Mouse (Mus musculus): ENCODE measurements at regions not wholly inside any gene's neighbourhood (a gene's known extent, or its start where the extent isn't known, plus 50 kb on each side); places are given as distances from the start of the nearest gene placed in this dataset.

DNA sequence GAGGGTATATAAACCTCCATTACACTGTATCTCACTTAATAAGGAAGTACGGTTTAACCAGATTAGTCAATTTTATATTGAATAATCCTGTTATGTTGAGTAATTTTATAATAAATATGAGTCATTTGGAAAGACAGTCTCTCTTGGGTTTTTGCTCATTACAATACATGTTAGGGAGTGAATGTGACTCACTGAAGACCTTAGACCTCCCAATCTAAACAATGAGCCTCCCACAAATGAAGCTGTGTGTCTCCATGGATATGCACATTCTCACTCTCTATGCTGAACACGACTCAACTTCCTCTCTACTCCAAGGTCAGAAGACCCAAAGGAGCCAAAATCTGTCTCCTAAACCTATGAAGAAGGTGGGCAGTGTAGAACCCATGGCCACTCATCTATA, 235.7 kb upstream of the Il12b start:
- Histone ChIP-seq H3K4me3 (no peak overlapping the region), H3K9me3 (no peaks in the 10 kb centered on the region), H3K4me1 (no peaks in the 10 kb centered on the region), H3K36me3 (no peaks in the 10 kb centered on the region), H3K9ac (no peak overlapping the region), H3K27ac (no peak overlapping the region), H3K27me3 (replicated peaks) (no peaks in the 10 kb centered on the region), H3K4me2 (replicated peaks) (no peak overlapping the region)
- WGBS, result 66% methylated on average over 2 of the region's 2 CpGs
- no peak for ATAC-seq (ENCODE audit: low FRiP score, low read depth)

DNA sequence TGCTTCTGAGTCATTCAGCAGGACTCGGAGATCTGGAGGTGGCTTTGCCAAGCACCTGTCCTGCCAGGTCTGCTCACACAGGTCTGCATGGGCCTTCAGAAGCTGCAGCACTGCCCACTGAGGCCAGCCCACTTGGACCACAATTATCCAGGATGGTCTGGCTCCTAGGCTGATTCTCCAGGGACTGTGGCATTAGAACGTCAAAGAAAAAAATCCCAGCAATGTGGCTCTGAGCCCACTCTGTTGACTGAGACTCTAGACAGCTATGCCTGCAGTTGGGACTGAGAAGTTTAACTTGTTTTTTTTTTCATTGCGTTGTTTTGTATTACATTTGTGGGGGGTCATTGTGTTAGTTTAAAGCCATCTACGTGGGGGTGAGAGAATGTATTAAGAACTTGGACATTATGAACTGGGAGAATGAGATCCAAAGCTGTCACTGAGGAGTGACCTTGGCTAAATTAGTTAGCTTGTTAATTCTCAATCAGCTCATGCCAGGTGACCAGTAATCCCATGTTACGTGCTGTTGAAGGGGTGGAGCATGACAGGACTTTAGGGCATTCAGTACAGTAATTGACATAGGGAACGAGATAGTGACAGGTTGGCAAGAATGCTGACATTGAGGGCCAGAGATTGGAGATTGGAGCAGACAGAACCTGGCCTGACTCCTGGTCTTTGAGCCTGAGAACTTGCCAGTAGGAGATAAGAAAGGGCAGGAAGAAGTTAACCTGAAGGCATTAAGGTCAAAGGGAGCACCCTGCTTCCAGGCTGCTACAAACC, 232.0 kb upstream of the Il12b start:
- Histone ChIP-seq H3K4me2 (replicated peaks) (no peak overlapping the region), H3K9ac (no peak overlapping the region), H3K9me3 (no peaks in the 10 kb centered on the region), H3K36me3 (no peaks in the 10 kb centered on the region), H3K27me3 (replicated peaks) (no peaks in the 10 kb centered on the region), H3K27ac (no peak overlapping the region), H3K4me1 (no peaks in the 10 kb centered on the region), H3K4me3 (no peak overlapping the region)
- 86% methylated on average over 6 of the region's 6 CpGs for WGBS
- ATAC-seq (ENCODE audit: low FRiP score, low read depth), result no peak

DNA sequence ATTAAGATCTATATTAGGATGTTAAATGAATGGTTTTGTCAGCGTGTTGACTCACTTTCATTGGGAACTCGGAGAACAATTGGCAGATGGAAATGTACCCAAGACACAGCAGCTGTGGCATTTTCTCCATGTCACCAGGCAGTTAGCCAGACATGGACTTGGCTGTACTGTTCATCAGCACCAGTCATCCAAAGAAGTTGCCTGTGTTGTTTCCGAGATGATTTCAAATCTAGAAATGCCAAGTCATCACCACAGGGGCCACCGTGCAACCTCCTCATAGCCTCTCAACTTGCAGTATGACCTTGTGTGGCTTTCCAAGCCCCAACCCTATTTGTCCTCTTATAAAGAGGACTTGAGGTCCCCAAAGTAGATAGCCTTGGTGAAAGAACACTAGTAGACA, 227.4 kb upstream of the Il12b start:
- no peaks in the 10 kb centered on the region for H3K9me3 ChIP-seq
- no peak overlapping the region for H3K4me2 ChIP-seq (replicated peaks)
- no peaks in the 10 kb centered on the region for H3K4me1 ChIP-seq
- H3K4me3 ChIP-seq, result no peak overlapping the region
- H3K36me3 ChIP-seq, result no peaks in the 10 kb centered on the region
- H3K27ac ChIP-seq, result no peak overlapping the region
- no peaks in the 10 kb centered on the region for H3K27me3 ChIP-seq (replicated peaks)
- 86% methylated on average over 4 of the region's 4 CpGs for WGBS
- no peak overlapping the region for H3K9ac ChIP-seq
- no peak for ATAC-seq (ENCODE audit: low FRiP score, low read depth)

DNA sequence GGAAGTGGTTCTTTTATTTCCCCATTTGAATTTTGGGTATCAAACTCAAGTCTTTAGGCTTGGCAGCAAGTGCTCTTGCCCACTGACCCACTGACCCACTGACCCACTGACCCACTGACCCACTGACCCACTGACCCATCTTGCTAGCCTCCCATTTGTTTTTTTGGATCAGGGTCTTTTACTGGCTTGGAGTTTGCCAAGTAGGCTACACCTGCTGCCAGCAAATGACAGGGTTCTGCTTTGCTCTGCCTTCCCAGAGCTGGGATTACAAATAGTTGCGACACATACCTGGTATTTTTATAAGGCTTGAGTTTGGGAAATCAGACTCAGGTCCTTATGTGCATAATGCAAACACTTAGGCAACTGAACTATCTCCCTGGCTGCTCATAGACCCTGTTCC, 226.7 kb upstream of the Il12b start:
- Histone ChIP-seq H3K4me1 (no peaks in the 10 kb centered on the region), H3K9me3 (no peaks in the 10 kb centered on the region), H3K4me3 (no peak overlapping the region), H3K27ac (no peak overlapping the region), H3K36me3 (no peaks in the 10 kb centered on the region), H3K9ac (no peak overlapping the region), H3K4me2 (replicated peaks) (no peak overlapping the region), H3K27me3 (replicated peaks) (no peaks in the 10 kb centered on the region)
- WGBS, result 93% methylated on average over 1 of the region's 1 CpGs
- ATAC-seq (ENCODE audit: low FRiP score, low read depth), result no peak

DNA sequence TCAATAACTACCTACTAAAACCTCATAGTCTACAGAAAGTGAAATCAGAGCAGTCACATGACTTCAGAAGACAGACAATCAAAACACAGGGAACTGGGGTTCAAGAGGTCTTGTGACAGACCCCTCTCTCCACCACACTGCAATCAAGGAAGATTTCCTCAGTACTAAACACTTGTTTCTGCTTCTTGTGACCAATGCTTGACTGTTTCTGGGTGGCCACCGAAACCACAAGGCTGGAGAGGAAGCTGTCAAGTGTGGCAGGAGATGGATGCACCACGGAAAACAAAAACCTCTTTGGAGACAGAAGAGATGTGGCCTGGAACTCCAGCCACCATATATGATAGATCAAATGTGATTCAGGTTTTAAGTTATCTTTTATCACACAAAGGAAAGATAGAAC, 225.3 kb upstream of the Il12b start:
- Histone ChIP-seq H3K27me3 (replicated peaks) (no peaks in the 10 kb centered on the region), H3K27ac (no peak overlapping the region), H3K4me1 (no peaks in the 10 kb centered on the region), H3K4me3 (no peak overlapping the region), H3K4me2 (replicated peaks) (no peak overlapping the region), H3K36me3 (no peaks in the 10 kb centered on the region), H3K9ac (no peak overlapping the region), H3K9me3 (no peaks in the 10 kb centered on the region)
- ATAC-seq (ENCODE audit: low FRiP score, low read depth), result no peak
- 85% methylated on average over 2 of the region's 2 CpGs for WGBS

DNA sequence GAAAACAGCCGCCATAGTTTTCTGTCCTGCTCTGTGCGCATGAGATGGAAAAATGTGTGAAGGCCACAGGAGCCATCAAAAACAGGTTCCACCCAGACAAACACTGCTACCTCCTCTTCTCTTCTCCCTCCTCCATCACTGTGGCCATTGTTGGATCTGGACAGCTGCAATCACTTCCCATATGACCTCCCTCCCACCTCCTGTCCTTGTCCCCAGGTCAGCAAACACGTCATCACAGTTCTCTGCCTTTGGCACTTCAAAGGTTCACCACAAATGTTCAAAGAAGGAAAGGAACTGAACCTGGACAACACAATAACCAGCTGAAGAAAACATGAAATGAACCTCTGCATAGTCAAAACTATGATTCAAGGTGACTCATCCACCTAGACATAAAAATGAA, 220.2 kb upstream of the Il12b start:
- Histone ChIP-seq H3K36me3 (no peaks in the 10 kb centered on the region), H3K4me2 (replicated peaks) (no peak overlapping the region), H3K9ac (no peak overlapping the region), H3K4me3 (no peak overlapping the region), H3K9me3 (no peaks in the 10 kb centered on the region), H3K4me1 (no peaks in the 10 kb centered on the region), H3K27ac (no peak overlapping the region), H3K27me3 (replicated peaks) (no peaks in the 10 kb centered on the region)
- 80% methylated on average over 3 of the region's 3 CpGs for WGBS
- no peak for ATAC-seq (ENCODE audit: low FRiP score, low read depth)

DNA sequence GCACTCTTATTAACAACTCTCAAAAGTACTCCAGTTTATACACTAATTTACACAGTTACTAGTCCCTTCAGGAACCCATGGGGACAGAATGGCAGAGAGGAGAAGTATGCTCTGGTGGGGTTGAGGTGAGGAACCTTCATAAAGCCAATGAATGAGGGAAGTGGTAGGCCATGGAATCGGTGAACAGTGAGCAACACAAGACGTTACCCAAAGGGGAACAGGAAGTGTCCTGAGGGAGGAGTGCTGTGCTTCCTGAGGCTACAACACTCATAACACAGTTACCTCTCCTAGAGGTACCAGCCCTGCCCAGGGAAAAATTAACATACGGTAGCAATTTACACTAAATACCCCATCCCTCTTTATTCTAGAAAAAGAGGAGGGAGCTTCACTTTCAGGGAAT, 216.0 kb upstream of the Il12b start:
- Histone ChIP-seq H3K36me3 (no peaks in the 10 kb centered on the region), H3K4me1 (no peaks in the 10 kb centered on the region), H3K4me2 (replicated peaks) (no peak overlapping the region), H3K9me3 (no peaks in the 10 kb centered on the region), H3K4me3 (no peak overlapping the region), H3K27me3 (replicated peaks) (no peaks in the 10 kb centered on the region), H3K27ac (no peak overlapping the region), H3K9ac (no peak overlapping the region)
- no peak for ATAC-seq (ENCODE audit: low FRiP score, low read depth)
- 85% methylated on average over 3 of the region's 3 CpGs for WGBS

DNA sequence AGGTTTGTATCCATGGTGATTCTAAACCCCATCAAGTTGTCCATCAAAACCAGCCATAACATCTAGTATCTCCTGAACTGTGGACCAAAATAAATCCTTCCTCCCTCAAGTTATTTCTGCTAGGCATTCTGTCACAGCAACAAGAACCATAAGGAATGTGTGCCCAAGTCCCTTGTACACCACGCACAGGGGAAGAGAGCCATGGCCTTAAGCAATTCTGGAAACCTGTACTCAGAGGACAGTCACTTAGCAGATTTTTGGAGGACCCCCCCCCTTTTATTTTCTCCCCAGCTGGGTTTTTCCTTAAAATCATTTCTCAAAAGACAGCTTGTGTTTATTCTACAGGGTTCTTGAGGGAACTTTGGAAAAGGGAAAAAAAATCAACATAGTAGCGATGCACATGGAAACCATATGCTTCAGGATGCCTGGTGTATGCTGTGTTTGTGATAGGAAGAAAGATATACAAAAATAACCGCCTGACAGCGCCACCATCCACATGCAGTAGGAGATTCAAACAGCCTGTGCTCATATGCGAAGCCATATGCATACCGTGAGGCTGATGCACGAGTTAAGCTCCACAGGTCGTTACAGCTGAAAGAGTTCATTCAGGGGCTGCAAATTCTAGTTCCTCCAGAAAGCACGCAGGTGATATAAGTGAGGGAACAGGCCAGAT, 214.5 kb upstream of the Il12b start:
- H3K9ac ChIP-seq, result no peak overlapping the region
- no peak overlapping the region for H3K27ac ChIP-seq
- H3K4me1 ChIP-seq, result no peaks in the 10 kb centered on the region
- H3K9me3 ChIP-seq, result no peaks in the 10 kb centered on the region
- no peak for ATAC-seq (ENCODE audit: low FRiP score, low read depth)
- WGBS, result 84% methylated on average over 9 of the region's 9 CpGs
- no peaks in the 10 kb centered on the region for H3K36me3 ChIP-seq
- H3K4me2 ChIP-seq (replicated peaks), result no peak overlapping the region
- H3K27me3 ChIP-seq (replicated peaks), result no peaks in the 10 kb centered on the region
- no peak overlapping the region for H3K4me3 ChIP-seq

DNA sequence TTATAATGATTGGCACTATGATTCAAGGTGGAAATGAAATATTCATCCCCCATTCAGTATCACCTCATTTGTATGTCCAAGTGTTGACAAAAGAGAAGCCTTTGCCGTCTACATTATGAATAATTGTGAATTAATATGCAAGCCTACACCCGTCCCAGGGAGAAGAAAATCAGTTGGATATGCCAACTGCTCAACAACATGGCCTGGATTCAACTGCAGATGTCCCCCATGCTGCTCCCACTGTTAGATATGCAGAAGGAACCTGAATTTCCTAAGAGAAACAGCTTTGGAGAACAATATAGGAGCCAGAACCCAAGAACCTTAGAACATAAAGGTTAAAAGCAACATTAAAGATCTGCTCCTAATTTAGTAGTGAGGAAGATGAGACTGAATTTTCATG, 211.7 kb upstream of the Il12b start:
- ATAC-seq (ENCODE audit: low FRiP score, low read depth), result no peak
- Histone ChIP-seq H3K9me3 (no peaks in the 10 kb centered on the region), H3K4me2 (replicated peaks) (no peak overlapping the region), H3K4me3 (no peak overlapping the region), H3K36me3 (no peaks in the 10 kb centered on the region), H3K27me3 (replicated peaks) (no peaks in the 10 kb centered on the region), H3K9ac (no peak overlapping the region), H3K4me1 (no peaks in the 10 kb centered on the region), H3K27ac (no peak overlapping the region)
- 66% methylated on average over 2 of the region's 2 CpGs for WGBS

DNA sequence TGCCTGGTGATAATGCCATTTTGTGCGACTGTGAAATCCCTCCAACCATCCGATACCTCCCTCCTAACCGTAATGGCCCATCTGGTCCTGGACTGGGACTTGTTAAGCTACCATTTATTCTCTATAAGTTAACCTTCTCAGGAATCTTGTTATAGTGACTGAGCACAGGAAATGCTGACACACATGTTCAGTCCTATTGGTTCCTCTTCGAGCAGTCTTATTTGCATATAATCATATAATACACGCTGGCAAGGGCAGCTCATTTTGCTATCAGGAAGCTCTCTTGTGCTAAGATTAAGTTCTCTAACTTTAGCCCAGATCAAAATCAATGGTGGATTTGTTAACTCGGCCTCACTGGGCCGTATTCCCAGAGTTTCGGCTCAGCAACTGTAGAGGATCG, 206.1 kb upstream of the Il12b start:
- Histone ChIP-seq H3K9me3 (no peaks in the 10 kb centered on the region), H3K4me2 (replicated peaks) (no peak overlapping the region), H3K27ac (no peak overlapping the region), H3K27me3 (replicated peaks) (no peaks in the 10 kb centered on the region), H3K9ac (no peak overlapping the region), H3K4me1 (peaks cover 5% of the 10 kb centered on the region; the same call in 1 of the 2 replicates), H3K4me3 (no peak overlapping the region), H3K36me3 (no peaks in the 10 kb centered on the region)
- 89% methylated on average over 9 of the region's 9 CpGs for WGBS
- no peak for ATAC-seq (ENCODE audit: low FRiP score, low read depth)

DNA sequence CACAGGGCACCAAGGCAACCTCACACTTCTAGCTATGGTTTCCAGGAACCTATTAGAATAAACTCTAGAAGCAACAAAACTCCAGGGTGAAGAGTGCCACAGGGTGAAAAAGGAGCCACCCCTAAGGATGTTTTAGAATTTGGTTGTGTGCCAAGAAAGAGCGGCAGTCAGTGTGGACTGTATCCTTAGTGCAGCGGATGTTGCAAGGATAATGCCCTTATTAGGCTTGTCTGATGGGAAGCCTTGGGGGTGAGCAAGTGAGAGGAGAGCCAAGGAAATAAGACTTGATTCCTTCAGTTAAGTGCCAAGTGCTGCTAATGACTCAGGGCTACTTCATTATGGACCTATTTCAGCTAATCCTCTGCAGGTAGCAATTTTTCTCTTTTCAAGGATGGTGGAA, 197.1 kb upstream of the Il12b start:
- WGBS, result 86% methylated on average over 2 of the region's 2 CpGs
- Histone ChIP-seq H3K4me3 (no peak overlapping the region), H3K27ac (no peak overlapping the region), H3K9ac (no peak overlapping the region), H3K9me3 (no peaks in the 10 kb centered on the region), H3K4me2 (replicated peaks) (no peak overlapping the region), H3K27me3 (replicated peaks) (no peaks in the 10 kb centered on the region), H3K36me3 (no peaks in the 10 kb centered on the region), H3K4me1 (no peaks in the 10 kb centered on the region)
- ATAC-seq (ENCODE audit: low FRiP score, low read depth), result no peak

DNA sequence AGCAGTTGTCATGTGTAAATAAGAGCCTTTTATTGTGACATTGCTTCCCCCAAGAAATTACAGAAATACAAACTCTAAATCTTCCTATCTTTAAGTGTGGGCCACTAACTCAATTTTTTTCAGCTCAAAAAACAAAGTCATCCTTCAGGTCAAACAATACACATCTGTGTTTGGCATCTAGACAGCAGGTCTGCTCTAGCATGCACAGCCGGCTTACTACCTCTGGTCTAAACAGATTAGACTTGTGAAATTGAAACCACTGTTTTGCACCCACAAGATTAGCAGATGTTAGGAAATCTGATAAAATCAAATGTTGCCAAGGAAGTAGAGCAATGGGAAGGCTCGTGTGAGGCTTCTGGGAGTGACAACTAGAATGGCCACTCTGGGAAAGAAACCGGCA, 195.5 kb upstream of the Il12b start:
- H3K36me3 ChIP-seq, result no peaks in the 10 kb centered on the region
- no peaks in the 10 kb centered on the region for H3K4me1 ChIP-seq
- H3K27ac ChIP-seq, result no peak overlapping the region
- H3K27me3 ChIP-seq (replicated peaks), result no peaks in the 10 kb centered on the region
- H3K9ac ChIP-seq, result no peak overlapping the region
- no peak overlapping the region for H3K4me2 ChIP-seq (replicated peaks)
- WGBS, result 79% methylated on average over 3 of the region's 3 CpGs
- H3K4me3 ChIP-seq, result no peak overlapping the region
- ATAC-seq (ENCODE audit: low FRiP score, low read depth), result no peak
- no peaks in the 10 kb centered on the region for H3K9me3 ChIP-seq

DNA sequence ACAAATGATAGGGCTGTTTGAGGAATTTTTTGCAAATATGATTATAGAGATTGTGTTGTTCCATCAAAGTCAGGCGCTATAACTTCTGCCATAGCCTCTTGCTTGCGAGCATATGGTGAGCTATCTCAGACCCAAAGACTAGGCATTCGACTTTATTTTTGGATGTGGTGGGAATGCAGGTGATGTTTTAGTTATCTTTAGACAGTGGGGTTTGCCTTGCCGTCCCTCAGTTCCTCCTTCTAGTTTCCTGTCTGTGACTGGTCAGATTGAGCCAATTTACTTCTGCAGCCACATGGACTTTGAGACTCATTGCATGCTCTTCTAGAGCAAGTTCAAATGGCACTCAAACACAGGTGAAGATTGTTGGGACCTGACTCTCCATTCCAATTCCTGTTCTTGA, 193.0 kb upstream of the Il12b start:
- no peak for ATAC-seq (ENCODE audit: low FRiP score, low read depth)
- Histone ChIP-seq H3K27me3 (replicated peaks) (no peaks in the 10 kb centered on the region), H3K27ac (no peak overlapping the region), H3K9me3 (no peaks in the 10 kb centered on the region), H3K4me3 (no peak overlapping the region), H3K4me2 (replicated peaks) (no peak overlapping the region), H3K36me3 (no peaks in the 10 kb centered on the region), H3K4me1 (no peaks in the 10 kb centered on the region), H3K9ac (no peak overlapping the region)
- WGBS, result 89% methylated on average over 4 of the region's 4 CpGs

Data from neural tube, embryonic 12.5 days (tissue).